Mouse (Mus musculus) ZHBTc4 (cell line): ENCODE measurements around the gene Msh4.
"Not testable (repeated sequence)": the region's sequence is repeated elsewhere in the genome, so short reads cannot be mapped to it uniquely, and the experiment has no call there.

ENCODE experiments used
- DNase-seq: peaks from one replicate; pipeline ENCODE4 v3.0.0-alpha.2; 2011; ENCODE audit warnings: low read depth, low spot score

Msh4 gene

GRCm38 (mm10) chr3:153849368-153850015 lies 56.4 kb downstream of the Msh4 start:
- peak; percentile 20 for DNase-seq

- DNase-seq: no peak
Measured at GRCm38 (mm10) chr3:153847207-153847733, 58.7 kb downstream of the Msh4 start.

GRCm38 (mm10) chr3:153846109-153846508 lies 59.8 kb downstream of the Msh4 start:
- no peak for DNase-seq

- no peak for DNase-seq
Measured at GRCm38 (mm10) chr3:153845500-153845899, 60.4 kb downstream of the Msh4 start.

GRCm38 (mm10) chr3:153844757-153845156 lies 61.2 kb downstream of the Msh4 start:
- DNase-seq: no peak

GRCm38 (mm10) chr3:153844030-153844429 lies 61.9 kb downstream of the Msh4 start, which contains the start of gene Asb17:
TSS of gene Asb17 (plus strand) at chr3:153844209.
- no peak for DNase-seq

GRCm38 (mm10) chr3:153837593-153837992 lies 68.3 kb downstream of the Msh4 start:
- no peak for DNase-seq

GRCm38 (mm10) chr3:153836316-153836715 lies 69.6 kb downstream of the Msh4 start:
- no peak for DNase-seq

- DNase-seq: peak; percentile 59
Measured at GRCm38 (mm10) chr3:153835455-153836086, 70.4 kb downstream of the Msh4 start.

GRCm38 (mm10) chr3:153834071-153834470 lies 71.9 kb downstream of the Msh4 start:
- DNase-seq: no peak

- no peak for DNase-seq
Measured at GRCm38 (mm10) chr3:153832654-153832945, 73.3 kb downstream of the Msh4 start.

GRCm38 (mm10) chr3:153831873-153832653 lies 73.9 kb downstream of the Msh4 start:
- DNase-seq: no peak

GRCm38 (mm10) chr3:153831014-153831872 lies 74.7 kb downstream of the Msh4 start:
- peak; percentile 43 for DNase-seq

- DNase-seq: not testable (repeated sequence)
Measured at GRCm38 (mm10) chr3:153829788-153830187, 76.2 kb downstream of the Msh4 start.

GRCm38 (mm10) chr3:153826616-153827015 lies 79.3 kb downstream of the Msh4 start:
- DNase-seq: no peak

- DNase-seq: no peak
Measured at GRCm38 (mm10) chr3:153825197-153825596, 80.7 kb downstream of the Msh4 start.

GRCm38 (mm10) chr3:153823671-153824515 lies 82.0 kb downstream of the Msh4 start:
- DNase-seq: no peak

- no peak for DNase-seq
Measured at GRCm38 (mm10) chr3:153819438-153819837, 86.5 kb downstream of the Msh4 start.

- no peak for DNase-seq
Measured at GRCm38 (mm10) chr3:153818723-153819122, 87.2 kb downstream of the Msh4 start.

GRCm38 (mm10) chr3:153817376-153817890 lies 88.5 kb downstream of the Msh4 start:
- DNase-seq: no peak
